Mouse (Mus musculus) liver, embryonic 14.5 days (tissue): ENCODE measurements around the gene Chn2.

Experiments used
- CTCF ChIP-seq: IDR thresholded peaks from 2 replicates; pipeline ENCODE4 v1.5.1; 2016; ENCODE audit warnings: antibody characterized with exemption, low read depth, control low read depth
- EP300 ChIP-seq: IDR thresholded peaks from 2 replicates; pipeline ENCODE4 v1.6.1; 2016; ENCODE audit warnings: antibody characterized with exemption, low read depth

- TF ChIP-seq CTCF (no peak), EP300 (no peak)
Observed at GRCm38 (mm10) chr6:54119885-54120666, 80.7 kb downstream of the Chn2 start.
